Mouse (Mus musculus) heart, embryonic 13.5 days (tissue): ENCODE measurements around the gene Ascc1. TPM values are rescaled to one million over a fixed set of nuclear protein-coding genes. Genes with fewer than 3 reads are reported as not detected.
"Not testable (repeated sequence)": the region's sequence is repeated elsewhere in the genome, so short reads cannot be mapped to it uniquely, and the experiment has no call there.

Source experiments
- ATAC-seq: fragments of 200-750 bp; cut with Nextera tagmentation; 2 replicates; pipeline ENCODE4 v1.8.0; 2017; ENCODE audit warnings: moderate TSS enrichment; ENCODE audit not compliant: insufficient number of reproducible peaks, low FRiP score, low TSS enrichment; ENCODE audit errors: extremely low read depth
- H3K27ac ChIP-seq: fragments of 300-500 bp; sonication (generic); replicated peaks from 2 replicates; pipeline ENCODE4 v1.5.1; 2015; ENCODE audit warnings: moderate library complexity, mild to moderate bottlenecking, inconsistent platforms
- H3K27me3 ChIP-seq: fragments of 300-500 bp; sonication (generic); replicated peaks from 2 replicates; pipeline ENCODE4 v1.6.1; 2015; ENCODE audit warnings: mild to moderate bottlenecking, inconsistent platforms
- H3K36me3 ChIP-seq: fragments of 300-500 bp; sonication (generic); 2 replicates; pipeline ENCODE4 v1.6.1; 2015; ENCODE audit warnings: mild to moderate bottlenecking, inconsistent platforms
- H3K4me1 ChIP-seq: fragments of 300-500 bp; sonication (generic); 2 replicates; pipeline ENCODE4 v1.6.1; 2015; ENCODE audit warnings: inconsistent platforms
- H3K4me2 ChIP-seq: fragments of 300-500 bp; sonication (generic); 2 replicates; pipeline ENCODE4 v1.6.1; 2015; ENCODE audit warnings: inconsistent platforms, mild to moderate bottlenecking, moderate library complexity
- H3K4me3 ChIP-seq: fragments of 300-500 bp; sonication (generic); 2 replicates; pipeline ENCODE4 v1.5.1; 2015; ENCODE audit warnings: moderate library complexity, mild to moderate bottlenecking, inconsistent platforms
- H3K9ac ChIP-seq: fragments of 300-500 bp; sonication (generic); 2 replicates; pipeline ENCODE4 v1.6.1; 2015; ENCODE audit warnings: inconsistent platforms, mild to moderate bottlenecking, moderate library complexity
- H3K9me3 ChIP-seq: fragments of 300-500 bp; sonication (generic); 2 replicates; pipeline ENCODE4 v1.6.1; 2016; ENCODE audit warnings: inconsistent platforms
- WGBS: fragments of 180-500 bp; shearing (Covaris S2); methylation state at CpG from one replicate; pipeline ENCODE4 v1.1.7; 2015; ENCODE audit warnings: mixed read lengths; 5-methylcytosine and 5-hydroxymethylcytosine counted together
- polyA plus RNA-seq: library from polyadenylated mRNA; unstranded; fragments of >200 nt; fragmentation: Nextera tagmentation; extraction: Ambion mirVana; gene quantifications from 2 replicates; pipeline ENCODE4 v1.2.1, GENCODE M21; 2015

Ascc1 gene
- polyA plus RNA-seq, 1 experiment from 2014 or later, result 33.8 TPM

GRCm38 (mm10) chr10:59995889-59996288 is 6.7 kb upstream of the Ascc1 start:
- WGBS, result 71% methylated on average over 6 of the region's 6 CpGs
- Histone ChIP-seq H3K4me3 (no peak overlapping the region), H3K9ac (no peak overlapping the region), H3K27me3 (no peaks in the 10 kb centered on the region), H3K27ac (peak overlapping the region; percentile 8; the same call in 1 of the 2 replicates), H3K4me2 (no peak overlapping the region), H3K4me1 (peaks cover 35% of the 10 kb centered on the region), H3K9me3 (no peaks in the 10 kb centered on the region), H3K36me3 (peaks cover 52% of the 10 kb centered on the region)
- no peak for ATAC-seq

GRCm38 (mm10) chr10:59997591-59997990 is 5.0 kb upstream of the Ascc1 start:
- peaks cover 57% of the 10 kb centered on the region for H3K36me3 ChIP-seq
- 15% methylated on average over 7 of the region's 7 CpGs for WGBS
- no peaks in the 10 kb centered on the region for H3K27me3 ChIP-seq
- no peak overlapping the region for H3K4me2 ChIP-seq
- no peak for ATAC-seq
- H3K9me3 ChIP-seq, result no peaks in the 10 kb centered on the region
- no peak overlapping the region for H3K9ac ChIP-seq
- no peak overlapping the region for H3K27ac ChIP-seq
- H3K4me3 ChIP-seq, result no peak overlapping the region
- peaks cover 31% of the 10 kb centered on the region for H3K4me1 ChIP-seq

GRCm38 (mm10) chr10:59999057-59999456 is 3.5 kb upstream of the Ascc1 start:
- Histone ChIP-seq H3K4me2 (no peak overlapping the region), H3K36me3 (peaks cover 47% of the 10 kb centered on the region), H3K27me3 (no peaks in the 10 kb centered on the region), H3K4me3 (no peak overlapping the region), H3K9me3 (no peaks in the 10 kb centered on the region), H3K9ac (no peak overlapping the region), H3K4me1 (peaks cover 31% of the 10 kb centered on the region), H3K27ac (no peak overlapping the region)
- ATAC-seq, result no peak
- 85% methylated on average over 3 of the region's 3 CpGs for WGBS

- H3K4me3 ChIP-seq, result peak overlapping the region; percentile 60
- peak overlapping the region; percentile 85 for H3K9ac ChIP-seq
- ATAC-seq, H3K27me3 ChIP-seq, H3K27ac ChIP-seq, H3K9me3 ChIP-seq: not testable (repeated sequence)
- peak overlapping the region; percentile 92 for H3K4me2 ChIP-seq
- WGBS, result 85% methylated on average over 8 of the region's 8 CpGs
- peaks cover 26% of the 10 kb centered on the region for H3K4me1 ChIP-seq
- peaks cover 26% of the 10 kb centered on the region for H3K36me3 ChIP-seq
Observed at GRCm38 (mm10) chr10:60001663-60002062, 942 bp upstream of the Ascc1 start.

- Histone ChIP-seq H3K36me3 (peaks cover 25% of the 10 kb centered on the region), H3K4me3 (peak overlapping the region; percentile 60), H3K27ac (peak overlapping the region; percentile 96), H3K4me1 (peaks cover 26% of the 10 kb centered on the region), H3K27me3 (no peaks in the 10 kb centered on the region), H3K9me3 (no peaks in the 10 kb centered on the region), H3K9ac (peak overlapping the region; percentile 85), H3K4me2 (peak overlapping the region; percentile 92)
- ATAC-seq, result no peak
- 3% methylated on average over 12 of the region's 12 CpGs for WGBS
Observed at GRCm38 (mm10) chr10:60002203-60002602, 402 bp upstream of the Ascc1 start.

GRCm38 (mm10) chr10:60003213-60003752 is 678 bp downstream of the Ascc1 start:
- ATAC-seq, result no peak; the same call in 1 of the 2 replicates

GRCm38 (mm10) chr10:60003847-60004246 is 1.2 kb downstream of the Ascc1 start:
- Histone ChIP-seq H3K36me3 (peaks cover 41% of the 10 kb centered on the region), H3K27ac (peak overlapping the region; percentile 96), H3K4me3 (peak overlapping the region; percentile 60), H3K9ac (peak overlapping the region; percentile 86), H3K27me3 (no peaks in the 10 kb centered on the region), H3K4me1 (peaks cover 24% of the 10 kb centered on the region), H3K4me2 (peak overlapping the region; percentile 92), H3K9me3 (no peaks in the 10 kb centered on the region)
- 76% methylated on average over 9 of the region's 9 CpGs for WGBS
- no peak for ATAC-seq

More at GRCm38 (mm10) chr10:60003213-60003752, 678 bp downstream of the Ascc1 start:
- Histone ChIP-seq H3K9ac (peak overlapping the region; percentile 86), H3K4me3 (peak overlapping the region; percentile 60), H3K4me1 (peaks cover 24% of the 10 kb centered on the region), H3K27me3 (no peaks in the 10 kb centered on the region), H3K9me3 (no peaks in the 10 kb centered on the region), H3K4me2 (peak overlapping the region; percentile 92), H3K27ac (peak overlapping the region; percentile 96), H3K36me3 (peaks cover 36% of the 10 kb centered on the region)
- WGBS, result under 1% methylated on average over 21 of the region's 21 CpGs

- H3K27ac ChIP-seq, result no peak overlapping the region
- no peaks in the 10 kb centered on the region for H3K27me3 ChIP-seq
- ATAC-seq, result no peak
- no peak overlapping the region for H3K9ac ChIP-seq
- H3K4me2 ChIP-seq, result no peak overlapping the region
- H3K4me3 ChIP-seq, result no peak overlapping the region
- H3K36me3 ChIP-seq, result peaks cover 36% of the 10 kb centered on the region
- H3K9me3 ChIP-seq, result no peaks in the 10 kb centered on the region
- 51% methylated on average over 2 of the region's 2 CpGs for WGBS
- peaks cover 29% of the 10 kb centered on the region for H3K4me1 ChIP-seq
Observed at GRCm38 (mm10) chr10:60005264-60005663, 2.7 kb downstream of the Ascc1 start.

GRCm38 (mm10) chr10:60009115-60009514 is 6.5 kb downstream of the Ascc1 start:
- Histone ChIP-seq H3K9ac (no peak overlapping the region), H3K4me3 (no peak overlapping the region), H3K27me3 (no peaks in the 10 kb centered on the region), H3K27ac (no peak overlapping the region), H3K9me3 (no peaks in the 10 kb centered on the region), H3K4me1 (peaks cover 8% of the 10 kb centered on the region; the same call in 1 of the 2 replicates), H3K4me2 (no peak overlapping the region), H3K36me3 (peaks cover 50% of the 10 kb centered on the region)
- WGBS, result 66% methylated on average over 3 of the region's 3 CpGs
- ATAC-seq, result no peak

- 60% methylated on average over 6 of the region's 6 CpGs for WGBS
- peaks cover 79% of the 10 kb centered on the region for H3K36me3 ChIP-seq
- ATAC-seq, result no peak
Observed at GRCm38 (mm10) chr10:60016223-60016622, 13.6 kb downstream of the Ascc1 start.

GRCm38 (mm10) chr10:60019299-60019698 is 16.7 kb downstream of the Ascc1 start:
- no peak for ATAC-seq
- WGBS, result 81% methylated on average over 2 of the region's 2 CpGs
- no peaks in the 10 kb centered on the region for H3K9me3 ChIP-seq
- no peaks in the 10 kb centered on the region for H3K27me3 ChIP-seq
- H3K36me3 ChIP-seq, result peaks cover 75% of the 10 kb centered on the region
- no peak overlapping the region for H3K4me2 ChIP-seq
- peaks cover 3% of the 10 kb centered on the region; the same call in 1 of the 2 replicates for H3K4me1 ChIP-seq
- no peak overlapping the region for H3K4me3 ChIP-seq
- H3K9ac ChIP-seq, result no peak overlapping the region
- H3K27ac ChIP-seq, result no peak overlapping the region

More at GRCm38 (mm10) chr10:60016223-60016622, 13.6 kb downstream of the Ascc1 start:
- Histone ChIP-seq H3K9me3 (no peaks in the 10 kb centered on the region), H3K4me2 (no peak overlapping the region), H3K9ac (no peak overlapping the region), H3K4me1 (no peaks in the 10 kb centered on the region), H3K27ac (no peak overlapping the region), H3K4me3 (no peak overlapping the region), H3K27me3 (no peaks in the 10 kb centered on the region)

- Histone ChIP-seq H3K4me1 (peaks cover 12% of the 10 kb centered on the region), H3K9ac (no peak overlapping the region), H3K27me3 (no peaks in the 10 kb centered on the region), H3K27ac (no peak overlapping the region), H3K4me2 (no peak overlapping the region), H3K36me3 (peaks cover 41% of the 10 kb centered on the region), H3K4me3 (no peak overlapping the region), H3K9me3 (no peaks in the 10 kb centered on the region)
- 74% methylated on average over 1 of the region's 1 CpGs for WGBS
- no peak for ATAC-seq
Observed at GRCm38 (mm10) chr10:60023751-60024150, 21.1 kb downstream of the Ascc1 start.
